Comparison of ENCODE assay signal across 20 mouse cellular contexts in genomic region chr10:44118616-44119015, GRCm38 (mm10). TPM values are rescaled to one million over a fixed set of nuclear protein-coding genes. Genes with fewer than 3 reads are reported as not detected.
DNase-seq lines count a peak whose midpoint lies in the region; ATAC-seq lines count a peak whose summit lies in the region.
"Had no signal": no experiment of that assay in that cellular context is flagged by ENCODE, and none has a peak within 500 bp of the region (broad histone marks: within the 10 kb centered on the region; RNA-seq: fewer than 3 reads in every experiment).

No protein-coding gene starts in this region.

- H3K27me3 ChIP-seq in forebrain, embryonic 14.5 days (replicated peaks; ENCODE audit: control insufficient read depth, insufficient read depth, low read length): no peaks in the 10 kb centered on the region
- H3K27me3 ChIP-seq in forebrain, embryonic 12.5 days: no peaks in the 10 kb centered on the region
- H3K27me3 ChIP-seq in midbrain, embryonic 13.5 days: no peaks in the 10 kb centered on the region
- H3K27me3 ChIP-seq in midbrain, embryonic 16.5 days (ENCODE audit: control insufficient read depth, insufficient read depth, low read depth, low read length): no peaks in the 10 kb centered on the region

- WGBS in forebrain, embryonic 14.5 days: 13% methylated on average over 4 of the region's 4 CpGs
- 24% methylated on average over 4 of the region's 4 CpGs for WGBS in forebrain, embryonic 12.5 days
- 24% methylated on average over 4 of the region's 4 CpGs for WGBS in midbrain, embryonic 13.5 days
- 22% methylated on average over 4 of the region's 4 CpGs for WGBS in midbrain, embryonic 16.5 days

- ATAC-seq in forebrain, embryonic 14.5 days: no peak
- no peak for ATAC-seq in forebrain, embryonic 12.5 days (ENCODE audit: low FRiP score)
- ATAC-seq in midbrain, embryonic 13.5 days: 0 out of 2 replicates have a peak, but pooled peaks have one; percentile 17
- ATAC-seq in midbrain, embryonic 16.5 days: no peak
- ATAC-seq in cerebellum, adult (ENCODE audit: insufficient number of reproducible peaks, low FRiP score, low TSS enrichment): no peak
- ATAC-seq: inflammation-experienced regulatory T-cells, adult 6 months had no signal

- no peak overlapping the region for H3K27ac ChIP-seq in forebrain, embryonic 14.5 days (ENCODE audit: low read depth, low read length)
- no peak overlapping the region for H3K27ac ChIP-seq in forebrain, embryonic 12.5 days
- no peak overlapping the region for H3K27ac ChIP-seq in midbrain, embryonic 13.5 days
- H3K27ac ChIP-seq in midbrain, embryonic 16.5 days (ENCODE audit: low read length): no peak overlapping the region
- H3K27ac ChIP-seq: left cerebral cortex, adult 2 months had no signal

- no peak overlapping the region for H3K4me2 ChIP-seq in forebrain, embryonic 14.5 days (ENCODE audit: low read length)
- H3K4me2 ChIP-seq in forebrain, embryonic 12.5 days: no peak overlapping the region
- H3K4me2 ChIP-seq in midbrain, embryonic 13.5 days (replicated peaks): no peak overlapping the region
- no peak overlapping the region for H3K4me2 ChIP-seq in midbrain, embryonic 16.5 days (ENCODE audit: low read length)
- H3K4me2 ChIP-seq: liver, embryonic 11.5 days had no signal

- DNase-seq in forebrain, embryonic 14.5 days (ENCODE audit: low spot score): peak; percentile 63
- peak; percentile 34 for DNase-seq in 3134 (ENCODE audit: extremely low read depth, insufficient read length, low spot score)
- peak; percentile 32 for DNase-seq in NIH3T3 (ENCODE audit: low read depth)
- no peak for DNase-seq in adipocyte (ENCODE audit: low spot score)
- DNase-seq: cerebellum, adult 11 months; cerebellum, postnatal 10 days; gastrocnemius, postnatal 14 days; kidney, postnatal 4 days; layer of hippocampus, adult 9-11 months; lung, adult 18-20 months; lung, postnatal 14 days; thymus, postnatal 25 days had no signal

- H3K9ac ChIP-seq in forebrain, embryonic 14.5 days (ENCODE audit: low read length): no peak overlapping the region
- no peak overlapping the region for H3K9ac ChIP-seq in forebrain, embryonic 12.5 days
- no peak overlapping the region for H3K9ac ChIP-seq in midbrain, embryonic 13.5 days (replicated peaks)
- H3K9ac ChIP-seq in midbrain, embryonic 16.5 days (ENCODE audit: low read depth, low read length): no peak overlapping the region

- H3K4me1 ChIP-seq in forebrain, embryonic 14.5 days (ENCODE audit: control insufficient read depth, insufficient read depth, low read length): no peaks in the 10 kb centered on the region
- no peaks in the 10 kb centered on the region; the same call in 1 of the 2 replicates for H3K4me1 ChIP-seq in forebrain, embryonic 12.5 days
- H3K4me1 ChIP-seq in midbrain, embryonic 13.5 days (replicated peaks): no peaks in the 10 kb centered on the region
- no peaks in the 10 kb centered on the region for H3K4me1 ChIP-seq in midbrain, embryonic 16.5 days (ENCODE audit: control insufficient read depth, insufficient read depth, low read length)
- H3K4me1 ChIP-seq: megakaryocyte, embryonic 14.5 days had no signal

- no peaks in the 10 kb centered on the region for H3K9me3 ChIP-seq in forebrain, embryonic 14.5 days (replicated peaks; ENCODE audit: control insufficient read depth, low read length)
- no peaks in the 10 kb centered on the region for H3K9me3 ChIP-seq in forebrain, embryonic 12.5 days
- H3K9me3 ChIP-seq in midbrain, embryonic 13.5 days: no peaks in the 10 kb centered on the region
- no peaks in the 10 kb centered on the region for H3K9me3 ChIP-seq in midbrain, embryonic 16.5 days (replicated peaks; ENCODE audit: control insufficient read depth, low read length, poor library complexity, severe bottlenecking)

- no peaks in the 10 kb centered on the region for H3K36me3 ChIP-seq in forebrain, embryonic 14.5 days (ENCODE audit: control insufficient read depth, insufficient read depth, low read length)
- no peaks in the 10 kb centered on the region for H3K36me3 ChIP-seq in forebrain, embryonic 12.5 days (replicated peaks)
- no peaks in the 10 kb centered on the region for H3K36me3 ChIP-seq in midbrain, embryonic 13.5 days
- no peaks in the 10 kb centered on the region for H3K36me3 ChIP-seq in midbrain, embryonic 16.5 days (ENCODE audit: control insufficient read depth, insufficient read depth, low read length)

- no peak overlapping the region for H3K4me3 ChIP-seq in forebrain, embryonic 14.5 days (ENCODE audit: low read depth, low read length)
- H3K4me3 ChIP-seq in forebrain, embryonic 12.5 days (replicated peaks): no peak overlapping the region
- no peak overlapping the region for H3K4me3 ChIP-seq in midbrain, embryonic 13.5 days (replicated peaks)
- no peak overlapping the region for H3K4me3 ChIP-seq in midbrain, embryonic 16.5 days (ENCODE audit: low read depth, low read length)
- H3K4me3 ChIP-seq: left cerebral cortex, adult 2 months; megakaryocyte, embryonic 14.5 days had no signal

RNA-seq across cellular contexts. Expression of gene Crybg1, which starts 30.0 kb away (rescaled TPM):
- 0.20 and 0.23 TPM in 2 replicates for polyA plus RNA-seq in forebrain, embryonic 14.5 days (2014; fragmentation: Nextera tagmentation; extraction: Ambion mirVana)
- 0.22 and 0.31 TPM in 2 replicates for polyA plus RNA-seq in forebrain, embryonic 12.5 days (2016; fragmentation: Nextera tagmentation; extraction: Ambion mirVana)
- polyA plus RNA-seq in midbrain, embryonic 13.5 days (2015; fragmentation: Nextera tagmentation; extraction: Ambion mirVana): 0.34 and 0.39 TPM in 2 replicates
- polyA plus RNA-seq in midbrain, embryonic 16.5 days (2015; fragmentation: Nextera tagmentation; extraction: Ambion mirVana): 0.14 and 0.16 TPM in 2 replicates
